Mouse (Mus musculus) small intestine, adult 2 months (tissue): ENCODE measurements around the gene Gabbr2.

Experiments used
- CTCF ChIP-seq: fragments of 200-500 bp; IDR thresholded peaks from 2 replicates; pipeline ENCODE4 v1.5.1; 2012; ENCODE audit warnings: low read depth, mild to moderate bottlenecking, control low read depth, inconsistent platforms, low read length, moderate library complexity, mixed read lengths; ENCODE audit not compliant: insufficient replicate concordance, insufficient read length; ENCODE audit errors: extremely low read depth
- POLR2A ChIP-seq: fragments of 200-500 bp; IDR thresholded peaks from 2 replicates; pipeline ENCODE4 v1.6.1; 2012; ENCODE audit warnings: low read depth, mild to moderate bottlenecking, control low read depth, inconsistent platforms, low read length, moderate library complexity

- TF ChIP-seq CTCF: no peak
- no peak for TF ChIP-seq POLR2A
Observed at GRCm38 (mm10) chr4:46742601-46743000, 249.1 kb downstream of the Gabbr2 start.
